Mouse (Mus musculus): ENCODE results near the gene Flii. TPM values are rescaled to one million over a fixed set of nuclear protein-coding genes. Genes with fewer than 3 reads are reported as not detected.

Gene Flii
- total and polyA plus RNA-seq, 3 experiments: 127 to 168 (median 130) TPM

GRCm38 (mm10) chr11:60698806-60699523, 28.1 kb downstream of the Flii start:
- no peaks in the 10 kb centered on the region for H3K36me3 ChIP-seq (ENCODE audit: control insufficient read depth, insufficient read depth, low read length)
- DNase-seq: peak; percentile 85 to 86
- WGBS: 2% methylated on average over 22 of the region's 22 CpGs
- H3K9ac ChIP-seq (ENCODE audit: low read depth, low read length): peak overlapping the region; percentile 63
- H3K79me2 ChIP-seq (replicated peaks; ENCODE audit: control insufficient read depth, insufficient read depth, low read length): no peaks in the 10 kb centered on the region
- H3K4me3 ChIP-seq: peak overlapping the region; percentile 99
- H3K27ac ChIP-seq: peak overlapping the region; percentile 84
- TF ChIP-seq EP300 (IDR thresholded peaks at IDR 0.05; ENCODE audit: insufficient read depth, low read depth, low read length) (0 out of 2 replicates have a peak, but pooled peaks have one; percentile 21), CTCF (IDR thresholded peaks at IDR 0.05) (no peak), POLR2A (IDR thresholded peaks at IDR 0.05; ENCODE audit: insufficient read depth, low read depth, low read length) (peak; percentile 85)
- no peaks in the 10 kb centered on the region for H3K27me3 ChIP-seq (ENCODE audit: control insufficient read depth, insufficient read depth, low read length)
- H3K4me1 ChIP-seq (ENCODE audit: control insufficient read depth, insufficient read depth, low read length): peaks cover 4% of the 10 kb centered on the region
- intact Hi-C loops (cut with DNase I): loop anchor here (1.0 to 5.0 kb wide), 4 partner anchors 29 to 228 kb away; partner anchors contain the start of genes Mief2, Smcr8 and Top3a

GRCm38 (mm10) chr11:60697561-60697960, 29.5 kb downstream of the Flii start:
- DNase-seq: no peak
- intact Hi-C loops (cut with DNase I): loop anchor here (1.0 to 5.0 kb wide), 2 partner anchors 132 to 230 kb away; no protein-coding TSS in a partner anchor
- Histone ChIP-seq H3K9ac (ENCODE audit: low read depth, low read length) (no peak overlapping the region), H3K79me2 (replicated peaks; ENCODE audit: control insufficient read depth, insufficient read depth, low read length) (no peaks in the 10 kb centered on the region), H3K36me3 (ENCODE audit: control insufficient read depth, insufficient read depth, low read length) (no peaks in the 10 kb centered on the region), H3K27ac (peak overlapping the region; percentile 84; the same call in 1 of the 2 replicates), H3K27me3 (ENCODE audit: control insufficient read depth, insufficient read depth, low read length) (no peaks in the 10 kb centered on the region), H3K4me1 (ENCODE audit: control insufficient read depth, insufficient read depth, low read length) (peaks cover 4% of the 10 kb centered on the region), H3K4me3 (no peak overlapping the region)
- WGBS: 62% methylated on average over 2 of the region's 2 CpGs
- TF ChIP-seq CTCF (IDR thresholded peaks at IDR 0.05): peak; percentile 75
- no peak for TF ChIP-seq EP300 (IDR thresholded peaks at IDR 0.05; ENCODE audit: insufficient read depth, low read depth, low read length)
- TF ChIP-seq POLR2A (IDR thresholded peaks at IDR 0.05; ENCODE audit: insufficient read depth, low read depth, low read length): no peak

- H3K9ac ChIP-seq (ENCODE audit: low read depth, low read length): no peak overlapping the region
- no peak overlapping the region for H3K4me3 ChIP-seq
- H3K27me3 ChIP-seq (ENCODE audit: control insufficient read depth, insufficient read depth, low read length): no peaks in the 10 kb centered on the region
- H3K27ac ChIP-seq: no peak overlapping the region
- no peak for DNase-seq
- H3K4me1 ChIP-seq (ENCODE audit: control insufficient read depth, insufficient read depth, low read length): peaks cover 4% of the 10 kb centered on the region
- no peak for TF ChIP-seq EP300 (IDR thresholded peaks at IDR 0.05; ENCODE audit: insufficient read depth, low read depth, low read length)
- TF ChIP-seq CTCF (IDR thresholded peaks at IDR 0.05): peak; percentile 24; the same call in 1 of the 2 replicates
- no peaks in the 10 kb centered on the region for H3K79me2 ChIP-seq (replicated peaks; ENCODE audit: control insufficient read depth, insufficient read depth, low read length)
- H3K36me3 ChIP-seq (ENCODE audit: control insufficient read depth, insufficient read depth, low read length): no peaks in the 10 kb centered on the region
- intact Hi-C loops (cut with DNase I): loop anchor here (5.0 kb wide), 1 partner anchor 231 kb away; no protein-coding TSS in a partner anchor
- 71% methylated on average over 1 of the region's 1 CpGs for WGBS
These were observed 30.9 kb downstream of the Flii start for GRCm38 (mm10) chr11:60696165-60696564.

Small RNA genes within 50 kb of the gene (microRNA-seq; reads per million reads assigned to microRNA genes)
- gene Mir5100: 3.9 to 7.3 reads per million in 2 experiments

Other genes starting within 250 kb of the Flii start
- gene Alkbh5, start 190.9 kb downstream of the Flii start, total RNA-seq (2021): 10 to 100 TPM; 80.1 to 90.3 TPM
- gene Alkbh5, start 190.9 kb downstream of the Flii start, polyA plus RNA-seq (2012; rRNA removed): 24.0 and 36.7 TPM in 2 replicates
- 10 to 100 TPM; 11.1 TPM for gene Llgl1, start 27.5 kb downstream of the Flii start, total RNA-seq (2021)
- gene Llgl1, start 27.5 kb downstream of the Flii start, polyA plus RNA-seq (2012; rRNA removed): 23.5 and 25.9 TPM in 2 replicates
- gene Mief2, start 1.1 kb upstream of the Flii start, total RNA-seq (2021): 10 to 100 TPM; 31.1 to 36.2 TPM
- gene Mief2, start 1.1 kb upstream of the Flii start, polyA plus RNA-seq (2012; rRNA removed): 34.8 and 42.2 TPM in 2 replicates
- 1 to 10 TPM; 3.7 to 4.6 TPM for gene Top3a, start 50.1 kb upstream of the Flii start, total RNA-seq (2021)
- gene Top3a, start 50.1 kb upstream of the Flii start, polyA plus RNA-seq (2012; rRNA removed): 3.3 and 3.4 TPM in 2 replicates
- 10 to 100 TPM; 13.9 to 15.3 TPM for gene Smcr8, start 50.3 kb upstream of the Flii start, total RNA-seq (2021)
- 6.0 and 9.7 TPM in 2 replicates for gene Smcr8, start 50.3 kb upstream of the Flii start, polyA plus RNA-seq (2012; rRNA removed)
- 10 to 100 TPM in 1 of 2 experiments, 1 to 10 TPM in 1; 8.4 to 10.5 TPM for gene Shmt1, start 84.5 kb upstream of the Flii start, total RNA-seq (2021)
- gene Shmt1, start 84.5 kb upstream of the Flii start, polyA plus RNA-seq (2012; rRNA removed): 7.4 TPM in 2 replicates
- 10 to 100 TPM; 20.6 to 21.0 TPM for gene Dhrs7b, start 103.4 kb upstream of the Flii start, total RNA-seq (2021)
- 14.4 and 22.1 TPM in 2 replicates for gene Dhrs7b, start 103.4 kb upstream of the Flii start, polyA plus RNA-seq (2012; rRNA removed)
- 10 to 100 TPM; 28.3 to 31.4 TPM for gene Tmem11, start 152.0 kb upstream of the Flii start, total RNA-seq (2021)
- gene Tmem11, start 152.0 kb upstream of the Flii start, polyA plus RNA-seq (2012; rRNA removed): 59.6 and 66.7 TPM in 2 replicates
- 10 to 100 TPM; 11.4 to 13.4 TPM for gene Natd1, start 187.5 kb upstream of the Flii start, total RNA-seq (2021)
- gene Natd1, start 187.5 kb upstream of the Flii start, polyA plus RNA-seq (2012; rRNA removed): 15.6 and 20.0 TPM in 2 replicates
- 10 to 100 TPM; 71.1 to 79.3 TPM for gene Map2k3, start 204.8 kb upstream of the Flii start, total RNA-seq (2021)
- gene Map2k3, start 204.8 kb upstream of the Flii start, polyA plus RNA-seq (2012; rRNA removed): 56.5 and 56.7 TPM in 2 replicates

Data from heart, adult 2 months (tissue).